Mouse (Mus musculus) heart, adult 2 months (tissue): ENCODE data around the gene Rhof.
A peak's percentile ranks its signal among the peaks of the same experiment; 100 is the strongest.

ENCODE experiments used
- CTCF ChIP-seq: fragments of 200-600 bp; IDR thresholded peaks from 2 replicates; pipeline ENCODE4 v1.8.1; 2022; ENCODE audit warnings: antibody characterized with exemption, mild to moderate bottlenecking, moderate library complexity
- EP300 ChIP-seq: fragments of 200-500 bp; IDR thresholded peaks from 2 replicates; pipeline ENCODE4 v1.6.1; 2011; ENCODE audit warnings: low read depth, low read length, control low read depth; ENCODE audit not compliant: insufficient read depth
- POLR2A ChIP-seq: fragments of 200-500 bp; IDR thresholded peaks from 2 replicates; pipeline ENCODE4 v1.6.1; 2011; ENCODE audit warnings: mild to moderate bottlenecking, low read depth, low read length, control low read depth; ENCODE audit not compliant: insufficient read depth

GRCm38 (mm10) chr5:123137044-123137909 is 4.8 kb upstream of the Rhof start:
- TF ChIP-seq POLR2A (peak; percentile 54), CTCF (no peak), EP300 (peak; percentile 45; the same call in 1 of the 2 replicates)
